Mouse (Mus musculus): ENCODE data around the gene Cmss1.

The Cmss1 gene

DNA sequence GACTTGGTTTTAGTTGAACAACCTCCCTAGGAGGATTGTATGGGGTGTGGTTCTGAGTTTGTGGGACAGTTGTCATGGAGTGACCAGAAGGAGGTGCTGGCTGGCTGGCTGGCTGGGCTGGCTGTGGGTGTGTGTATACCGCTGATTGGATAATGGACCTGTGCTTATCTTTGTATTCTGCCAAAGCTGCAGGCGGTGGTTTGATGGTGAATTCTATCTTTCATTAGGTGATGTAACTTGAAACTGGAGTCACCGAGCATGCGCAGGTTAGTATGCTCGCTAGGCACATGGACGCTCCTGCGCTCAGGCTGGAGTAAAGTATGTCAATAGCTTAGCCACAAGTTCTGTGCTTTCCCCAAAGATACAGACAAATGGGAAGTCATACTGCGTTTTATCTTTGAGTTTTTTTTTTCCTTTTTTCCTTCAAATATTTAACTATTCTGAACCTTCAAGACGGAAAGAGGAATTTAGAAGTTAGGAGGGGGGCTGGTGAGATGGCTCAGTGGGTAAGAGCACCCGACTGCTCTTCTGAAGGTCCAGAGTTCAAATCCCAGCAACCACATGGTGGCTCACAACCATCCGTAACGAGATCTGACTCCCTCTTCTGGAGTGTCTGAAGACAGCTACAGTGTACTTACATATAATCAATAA is 327.6 kb downstream of the Cmss1 start:
- DNase-seq, result no peak

DNA sequence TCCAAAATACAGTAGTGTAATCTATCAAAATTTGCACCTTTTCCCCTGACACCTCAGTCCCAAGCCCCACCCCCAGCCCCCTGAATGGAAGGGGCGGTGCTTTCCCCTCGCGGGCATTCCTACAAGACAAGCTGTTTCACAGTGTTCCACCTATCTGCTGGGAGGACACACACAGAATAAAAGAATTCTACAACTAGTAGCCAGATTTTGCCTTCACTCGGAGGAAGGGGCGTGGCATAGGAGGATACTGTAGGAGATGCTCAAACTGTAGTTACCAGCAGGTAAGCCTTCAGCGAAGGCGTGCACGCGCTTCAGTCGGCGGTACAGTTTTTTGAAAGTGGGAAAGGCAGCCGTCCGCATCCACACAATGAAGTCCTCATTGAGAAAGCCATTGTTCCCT is 336.9 kb downstream of the Cmss1 start:
- DNase-seq, result no peak

GRCm38 (mm10) chr16:57268058-57268841 is 338.4 kb downstream of the Cmss1 start:
- DNase-seq, result no peak

GRCm38 (mm10) chr16:57267068-57267467 is 339.6 kb downstream of the Cmss1 start:
- no peak for DNase-seq

- DNase-seq, result no peak
These were observed 346.5 kb downstream of the Cmss1 start for GRCm38 (mm10) chr16:57260152-57260551.

- DNase-seq, result no peak
These were observed 347.1 kb downstream of the Cmss1 start for GRCm38 (mm10) chr16:57259356-57260083.

All from cerebellum, adult 11 months (tissue).